Mouse (Mus musculus): ENCODE measurements around the gene 2410131K14Rik. TPM values are rescaled to one million over a fixed set of nuclear protein-coding genes. Genes with fewer than 3 reads are reported as not detected.

The 2410131K14Rik gene
- total RNA-seq, 2 experiments from 2014 or later = 3.2 TPM

DNA sequence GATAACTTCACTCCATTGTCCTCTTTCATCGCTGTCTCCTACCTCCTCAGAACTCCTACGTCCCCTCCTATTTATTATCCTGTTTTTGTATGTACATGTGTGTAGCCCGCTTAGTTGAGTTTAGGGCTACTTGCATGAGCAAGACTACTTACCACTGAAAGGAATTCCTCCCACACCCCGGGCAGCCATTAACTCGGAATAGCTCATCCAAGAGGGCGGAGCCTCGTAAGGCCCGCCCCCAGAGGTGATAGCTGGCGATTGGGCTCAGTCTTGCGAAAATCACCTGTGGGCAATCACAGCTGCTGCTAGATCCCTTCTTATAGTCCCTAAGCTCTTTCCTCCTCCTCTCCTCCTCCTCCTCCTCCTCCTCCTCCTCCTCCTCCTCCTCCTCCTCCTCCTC lies 66.2 kb downstream of the 2410131K14Rik start:
- DNase-seq = no peak

GRCm38 (mm10) chr5:118313766-118314165 lies 68.7 kb downstream of the 2410131K14Rik start:
- no peak for DNase-seq

Other genes starting within 250 kb of the 2410131K14Rik start
- 1 to 10 TPM in 1 of 2 experiments, under 1 TPM in 1; 0.70 to 1.4 TPM for gene Tesc, start 217.5 kb upstream of the 2410131K14Rik start, total RNA-seq (2021)
- 10 to 100 TPM; 32.8 to 33.5 TPM for gene Fbxw8, start 89.8 kb upstream of the 2410131K14Rik start, total RNA-seq (2021)
- gene Hrk, start 80.6 kb upstream of the 2410131K14Rik start, total RNA-seq (2021) = under 1 TPM in 1 of 2 experiments, not detected in 1; 0.12 TPM
- 1 to 10 TPM; 1.6 to 1.9 TPM for gene Rnft2, start 111 bp upstream of the 2410131K14Rik start, total RNA-seq (2021)

Measured in gastrocnemius, postnatal 10 days (tissue).